Mouse (Mus musculus): ENCODE data around the gene Cga. TPM values are rescaled to one million over a fixed set of nuclear protein-coding genes. Genes with fewer than 3 reads are reported as not detected.
A peak's percentile ranks its signal among the peaks of the same experiment; 100 is the strongest.

The Cga gene
- polyA plus RNA-seq, 1 experiment from 2014 or later, result not detected

GRCm38 (mm10) chr4:34885631-34886351 lies 7.8 kb upstream of the Cga start:
- H3K4me3 ChIP-seq (ENCODE audit: low read depth, low read length), result no peak overlapping the region
- no peak for ATAC-seq (replicated peaks; ENCODE audit: low FRiP score)
- no peaks in the 10 kb centered on the region for H3K36me3 ChIP-seq (ENCODE audit: control insufficient read depth, insufficient read depth, low read length)
- WGBS, result 63% methylated on average over 9 of the region's 9 CpGs
- H3K4me1 ChIP-seq (replicated peaks; ENCODE audit: control insufficient read depth, insufficient read depth, low read length), result peaks cover 2% of the 10 kb centered on the region; the same call in 1 of the 2 replicates
- H3K4me2 ChIP-seq (ENCODE audit: low read depth, low read length, severe bottlenecking), result peak overlapping the region; percentile 81; the same call in 1 of the 2 replicates
- H3K9me3 ChIP-seq (ENCODE audit: control insufficient read depth, low read length), result no peaks in the 10 kb centered on the region
- peaks cover 2% of the 10 kb centered on the region for H3K27me3 ChIP-seq (ENCODE audit: control insufficient read depth, insufficient read depth, low read length)
- no peak overlapping the region; the same call in 1 of the 2 replicates for H3K9ac ChIP-seq (ENCODE audit: low read length)
- no peak overlapping the region for H3K27ac ChIP-seq (ENCODE audit: low read depth, low read length)
- no peak for DNase-seq (ENCODE audit: low spot score)

GRCm38 (mm10) chr4:34886490-34887111 lies 7.0 kb upstream of the Cga start:
- DNase-seq (ENCODE audit: low spot score), result peak; percentile 91
- Histone ChIP-seq H3K4me3 (ENCODE audit: low read depth, low read length) (peak overlapping the region; percentile 70), H3K4me2 (ENCODE audit: low read depth, low read length, severe bottlenecking) (peak overlapping the region; percentile 81), H3K36me3 (ENCODE audit: control insufficient read depth, insufficient read depth, low read length) (no peaks in the 10 kb centered on the region), H3K9me3 (ENCODE audit: control insufficient read depth, low read length) (no peaks in the 10 kb centered on the region), H3K9ac (ENCODE audit: low read length) (peak overlapping the region; percentile 89), H3K4me1 (replicated peaks; ENCODE audit: control insufficient read depth, insufficient read depth, low read length) (peaks cover 2% of the 10 kb centered on the region; the same call in 1 of the 2 replicates), H3K27ac (ENCODE audit: low read depth, low read length) (peak overlapping the region; percentile 92), H3K27me3 (ENCODE audit: control insufficient read depth, insufficient read depth, low read length) (peaks cover 2% of the 10 kb centered on the region)
- under 1% methylated on average over 48 of the region's 48 CpGs for WGBS
- peak; percentile 75 for ATAC-seq (replicated peaks; ENCODE audit: low FRiP score)

- Histone ChIP-seq H3K27ac (ENCODE audit: low read depth, low read length) (no peak overlapping the region), H3K4me1 (replicated peaks; ENCODE audit: control insufficient read depth, insufficient read depth, low read length) (peaks cover 2% of the 10 kb centered on the region; the same call in 1 of the 2 replicates), H3K9ac (ENCODE audit: low read length) (peak overlapping the region; percentile 89), H3K36me3 (ENCODE audit: control insufficient read depth, insufficient read depth, low read length) (no peaks in the 10 kb centered on the region), H3K9me3 (ENCODE audit: control insufficient read depth, low read length) (no peaks in the 10 kb centered on the region), H3K4me2 (ENCODE audit: low read depth, low read length, severe bottlenecking) (peak overlapping the region; percentile 81), H3K4me3 (ENCODE audit: low read depth, low read length) (peak overlapping the region; percentile 70), H3K27me3 (ENCODE audit: control insufficient read depth, insufficient read depth, low read length) (peaks cover 2% of the 10 kb centered on the region)
- WGBS, result 16% methylated on average over 7 of the region's 7 CpGs
- no peak for DNase-seq (ENCODE audit: low spot score)
- ATAC-seq (replicated peaks; ENCODE audit: low FRiP score), result no peak
These were observed 6.3 kb upstream of the Cga start for GRCm38 (mm10) chr4:34887295-34887694.

GRCm38 (mm10) chr4:34889101-34889811 lies 4.3 kb upstream of the Cga start:
- Histone ChIP-seq H3K27me3 (ENCODE audit: control insufficient read depth, insufficient read depth, low read length) (peaks cover 2% of the 10 kb centered on the region), H3K4me2 (ENCODE audit: low read depth, low read length, severe bottlenecking) (no peak overlapping the region), H3K4me3 (ENCODE audit: low read depth, low read length) (no peak overlapping the region), H3K36me3 (ENCODE audit: control insufficient read depth, insufficient read depth, low read length) (no peaks in the 10 kb centered on the region), H3K4me1 (replicated peaks; ENCODE audit: control insufficient read depth, insufficient read depth, low read length) (no peaks in the 10 kb centered on the region; the same call in 1 of the 2 replicates), H3K27ac (ENCODE audit: low read depth, low read length) (no peak overlapping the region), H3K9ac (ENCODE audit: low read length) (no peak overlapping the region), H3K9me3 (ENCODE audit: control insufficient read depth, low read length) (no peaks in the 10 kb centered on the region)
- ATAC-seq (replicated peaks; ENCODE audit: low FRiP score) (no peak), DNase-seq (ENCODE audit: low spot score) (no peak)
- 5% methylated on average over 15 of the region's 15 CpGs for WGBS

GRCm38 (mm10) chr4:34889812-34890185 lies 3.8 kb upstream of the Cga start:
- Histone ChIP-seq H3K4me3 (ENCODE audit: low read depth, low read length) (no peak overlapping the region), H3K27ac (ENCODE audit: low read depth, low read length) (no peak overlapping the region), H3K4me1 (replicated peaks; ENCODE audit: control insufficient read depth, insufficient read depth, low read length) (no peaks in the 10 kb centered on the region; the same call in 1 of the 2 replicates), H3K9ac (ENCODE audit: low read length) (no peak overlapping the region), H3K27me3 (ENCODE audit: control insufficient read depth, insufficient read depth, low read length) (peaks cover 2% of the 10 kb centered on the region), H3K36me3 (ENCODE audit: control insufficient read depth, insufficient read depth, low read length) (no peaks in the 10 kb centered on the region), H3K9me3 (ENCODE audit: control insufficient read depth, low read length) (no peaks in the 10 kb centered on the region), H3K4me2 (ENCODE audit: low read depth, low read length, severe bottlenecking) (no peak overlapping the region)
- DNase-seq (ENCODE audit: low spot score) (no peak), ATAC-seq (replicated peaks; ENCODE audit: low FRiP score) (no peak)
- 13% methylated on average over 2 of the region's 2 CpGs for WGBS

GRCm38 (mm10) chr4:34898497-34898896 lies 4.9 kb downstream of the Cga start:
- Histone ChIP-seq H3K4me2 (ENCODE audit: low read depth, low read length, severe bottlenecking) (no peak overlapping the region), H3K36me3 (ENCODE audit: control insufficient read depth, insufficient read depth, low read length) (no peaks in the 10 kb centered on the region), H3K27me3 (ENCODE audit: control insufficient read depth, insufficient read depth, low read length) (no peaks in the 10 kb centered on the region), H3K9me3 (ENCODE audit: control insufficient read depth, low read length) (no peaks in the 10 kb centered on the region), H3K27ac (ENCODE audit: low read depth, low read length) (no peak overlapping the region), H3K9ac (ENCODE audit: low read length) (no peak overlapping the region), H3K4me1 (replicated peaks; ENCODE audit: control insufficient read depth, insufficient read depth, low read length) (0 out of 2 replicates have a peak, but pooled peaks cover 2% of the 10 kb centered on the region), H3K4me3 (ENCODE audit: low read depth, low read length) (no peak overlapping the region)
- ATAC-seq (replicated peaks; ENCODE audit: low FRiP score), result no peak
- 63% methylated on average over 2 of the region's 2 CpGs for WGBS
- no peak for DNase-seq (ENCODE audit: low spot score)

GRCm38 (mm10) chr4:34899322-34899721 lies 5.7 kb downstream of the Cga start:
- H3K4me1 ChIP-seq (replicated peaks; ENCODE audit: control insufficient read depth, insufficient read depth, low read length), result 0 out of 2 replicates have a peak, but pooled peaks cover 2% of the 10 kb centered on the region
- ATAC-seq (replicated peaks; ENCODE audit: low FRiP score) (no peak), DNase-seq (ENCODE audit: low spot score) (no peak)
- H3K27me3 ChIP-seq (ENCODE audit: control insufficient read depth, insufficient read depth, low read length), result no peaks in the 10 kb centered on the region
- no peak overlapping the region for H3K9ac ChIP-seq (ENCODE audit: low read length)
- H3K4me2 ChIP-seq (ENCODE audit: low read depth, low read length, severe bottlenecking), result no peak overlapping the region
- 91% methylated on average over 1 of the region's 1 CpGs for WGBS
- H3K36me3 ChIP-seq (ENCODE audit: control insufficient read depth, insufficient read depth, low read length), result no peaks in the 10 kb centered on the region
- H3K9me3 ChIP-seq (ENCODE audit: control insufficient read depth, low read length), result no peaks in the 10 kb centered on the region
- no peak overlapping the region for H3K4me3 ChIP-seq (ENCODE audit: low read depth, low read length)
- H3K27ac ChIP-seq (ENCODE audit: low read depth, low read length), result no peak overlapping the region

GRCm38 (mm10) chr4:34900155-34900554 lies 6.6 kb downstream of the Cga start:
- no peak overlapping the region for H3K4me2 ChIP-seq (ENCODE audit: low read depth, low read length, severe bottlenecking)
- no peak for ATAC-seq (replicated peaks; ENCODE audit: low FRiP score)
- H3K36me3 ChIP-seq (ENCODE audit: control insufficient read depth, insufficient read depth, low read length), result no peaks in the 10 kb centered on the region
- WGBS, result 62% methylated on average over 9 of the region's 9 CpGs
- H3K9me3 ChIP-seq (ENCODE audit: control insufficient read depth, low read length), result no peaks in the 10 kb centered on the region
- no peak for DNase-seq (ENCODE audit: low spot score)
- H3K9ac ChIP-seq (ENCODE audit: low read length), result no peak overlapping the region
- H3K4me1 ChIP-seq (replicated peaks; ENCODE audit: control insufficient read depth, insufficient read depth, low read length), result 0 out of 2 replicates have a peak, but pooled peaks cover 2% of the 10 kb centered on the region
- no peak overlapping the region for H3K27ac ChIP-seq (ENCODE audit: low read depth, low read length)
- H3K4me3 ChIP-seq (ENCODE audit: low read depth, low read length), result no peak overlapping the region
- no peaks in the 10 kb centered on the region for H3K27me3 ChIP-seq (ENCODE audit: control insufficient read depth, insufficient read depth, low read length)

Measured in forebrain, embryonic 11.5 days (tissue).